Mouse (Mus musculus) heart, embryonic 13.5 days (tissue): ENCODE results near the gene Man1a. TPM values are rescaled to one million over a fixed set of nuclear protein-coding genes. Genes with fewer than 3 reads are reported as not detected.

ENCODE experiments used
- ATAC-seq: fragments of 200-750 bp; cut with Nextera tagmentation; 2 replicates; pipeline ENCODE4 v1.8.0; 2017; ENCODE audit warnings: moderate TSS enrichment; ENCODE audit not compliant: insufficient number of reproducible peaks, low FRiP score, low TSS enrichment; ENCODE audit errors: extremely low read depth
- H3K27ac ChIP-seq: fragments of 300-500 bp; sonication (generic); replicated peaks from 2 replicates; pipeline ENCODE4 v1.5.1; 2015; ENCODE audit warnings: moderate library complexity, mild to moderate bottlenecking, inconsistent platforms
- H3K27me3 ChIP-seq: fragments of 300-500 bp; sonication (generic); replicated peaks from 2 replicates; pipeline ENCODE4 v1.6.1; 2015; ENCODE audit warnings: mild to moderate bottlenecking, inconsistent platforms
- H3K36me3 ChIP-seq: fragments of 300-500 bp; sonication (generic); 2 replicates; pipeline ENCODE4 v1.6.1; 2015; ENCODE audit warnings: mild to moderate bottlenecking, inconsistent platforms
- H3K4me1 ChIP-seq: fragments of 300-500 bp; sonication (generic); 2 replicates; pipeline ENCODE4 v1.6.1; 2015; ENCODE audit warnings: inconsistent platforms
- H3K4me2 ChIP-seq: fragments of 300-500 bp; sonication (generic); 2 replicates; pipeline ENCODE4 v1.6.1; 2015; ENCODE audit warnings: inconsistent platforms, mild to moderate bottlenecking, moderate library complexity
- H3K4me3 ChIP-seq: fragments of 300-500 bp; sonication (generic); 2 replicates; pipeline ENCODE4 v1.5.1; 2015; ENCODE audit warnings: moderate library complexity, mild to moderate bottlenecking, inconsistent platforms
- H3K9ac ChIP-seq: fragments of 300-500 bp; sonication (generic); 2 replicates; pipeline ENCODE4 v1.6.1; 2015; ENCODE audit warnings: inconsistent platforms, mild to moderate bottlenecking, moderate library complexity
- H3K9me3 ChIP-seq: fragments of 300-500 bp; sonication (generic); 2 replicates; pipeline ENCODE4 v1.6.1; 2016; ENCODE audit warnings: inconsistent platforms
- WGBS: fragments of 180-500 bp; shearing (Covaris S2); methylation state at CpG from one replicate; pipeline ENCODE4 v1.1.7; 2015; ENCODE audit warnings: mixed read lengths; 5-methylcytosine and 5-hydroxymethylcytosine counted together
- polyA plus RNA-seq: library from polyadenylated mRNA; unstranded; fragments of >200 nt; fragmentation: Nextera tagmentation; extraction: Ambion mirVana; gene quantifications from 2 replicates; pipeline ENCODE4 v1.2.1, GENCODE M21; 2015

The Man1a gene
- polyA plus RNA-seq, 1 experiment from 2014 or later = 4.2 TPM

- Histone ChIP-seq H3K4me2 (no peak overlapping the region), H3K36me3 (peaks cover 9% of the 10 kb centered on the region), H3K4me3 (no peak overlapping the region), H3K27me3 (no peaks in the 10 kb centered on the region), H3K9ac (no peak overlapping the region), H3K9me3 (no peaks in the 10 kb centered on the region), H3K27ac (no peak overlapping the region), H3K4me1 (no peaks in the 10 kb centered on the region)
- WGBS = 85% methylated on average over 4 of the region's 4 CpGs
- ATAC-seq = no peak
Measured at GRCm38 (mm10) chr10:53913546-53914312, 162.7 kb downstream of the Man1a start.

DNA sequence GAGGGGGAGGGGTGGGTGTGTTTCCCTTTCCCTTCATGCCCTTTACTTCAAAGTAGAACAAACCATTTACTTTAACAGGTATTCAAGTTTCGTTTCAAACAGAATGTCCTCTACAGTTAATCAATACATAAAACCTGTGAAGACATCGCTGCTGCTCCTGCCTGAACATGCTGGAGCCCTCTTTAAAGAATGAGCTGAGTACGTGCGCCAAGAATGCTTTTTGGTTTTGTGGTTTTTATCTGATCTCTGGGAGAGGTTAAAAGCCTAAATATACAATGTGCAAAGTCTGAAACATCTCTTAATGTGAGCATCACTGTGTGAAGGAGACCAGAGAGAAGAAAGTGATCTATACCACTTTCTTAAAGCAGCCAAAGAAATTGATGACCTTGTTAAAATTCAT lies 186.9 kb downstream of the Man1a start:
- WGBS = 72% methylated on average over 4 of the region's 4 CpGs

GRCm38 (mm10) chr10:53888382-53889110 lies 187.9 kb downstream of the Man1a start:
- H3K27me3 ChIP-seq = no peaks in the 10 kb centered on the region
- no peak for ATAC-seq
- H3K4me1 ChIP-seq = no peaks in the 10 kb centered on the region
- H3K9ac ChIP-seq = no peak overlapping the region
- H3K4me3 ChIP-seq = no peak overlapping the region
- 76% methylated on average over 10 of the region's 10 CpGs for WGBS
- H3K4me2 ChIP-seq = no peak overlapping the region
- no peak overlapping the region for H3K27ac ChIP-seq
- H3K36me3 ChIP-seq = no peaks in the 10 kb centered on the region
- H3K9me3 ChIP-seq = no peaks in the 10 kb centered on the region

More for the DNA sequence above, 186.9 kb downstream of the Man1a start:
- no peaks in the 10 kb centered on the region for H3K9me3 ChIP-seq
- H3K4me1 ChIP-seq = no peaks in the 10 kb centered on the region
- no peaks in the 10 kb centered on the region for H3K27me3 ChIP-seq
- no peak overlapping the region for H3K9ac ChIP-seq
- no peak overlapping the region for H3K27ac ChIP-seq
- no peak overlapping the region for H3K4me2 ChIP-seq
- no peak for ATAC-seq
- no peak overlapping the region for H3K4me3 ChIP-seq
- H3K36me3 ChIP-seq = no peaks in the 10 kb centered on the region

DNA sequence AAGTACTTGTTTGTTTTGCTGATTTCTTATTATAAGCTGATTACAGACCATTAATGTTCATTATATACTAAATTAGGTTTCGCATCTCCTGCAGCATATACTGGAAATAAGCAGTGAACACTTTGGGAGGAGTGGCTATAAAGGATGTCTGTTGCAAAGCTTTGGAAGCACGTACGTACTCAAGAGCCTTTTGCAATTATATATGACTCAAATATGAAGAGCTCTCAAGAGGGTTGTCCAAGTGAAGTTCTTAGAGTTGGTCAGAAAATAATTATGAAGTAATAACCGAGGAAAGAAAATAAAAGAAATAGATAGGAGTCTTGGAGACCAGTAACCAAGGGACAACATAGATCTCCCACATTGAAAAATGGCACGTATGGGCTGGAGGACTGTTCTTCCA lies 189.9 kb downstream of the Man1a start:
- no peaks in the 10 kb centered on the region for H3K9me3 ChIP-seq
- no peaks in the 10 kb centered on the region for H3K27me3 ChIP-seq
- 78% methylated on average over 5 of the region's 5 CpGs for WGBS
- H3K36me3 ChIP-seq = no peaks in the 10 kb centered on the region
- H3K4me3 ChIP-seq = no peak overlapping the region
- no peak for ATAC-seq
- no peaks in the 10 kb centered on the region for H3K4me1 ChIP-seq
- no peak overlapping the region for H3K4me2 ChIP-seq
- no peak overlapping the region for H3K9ac ChIP-seq
- H3K27ac ChIP-seq = no peak overlapping the region

DNA sequence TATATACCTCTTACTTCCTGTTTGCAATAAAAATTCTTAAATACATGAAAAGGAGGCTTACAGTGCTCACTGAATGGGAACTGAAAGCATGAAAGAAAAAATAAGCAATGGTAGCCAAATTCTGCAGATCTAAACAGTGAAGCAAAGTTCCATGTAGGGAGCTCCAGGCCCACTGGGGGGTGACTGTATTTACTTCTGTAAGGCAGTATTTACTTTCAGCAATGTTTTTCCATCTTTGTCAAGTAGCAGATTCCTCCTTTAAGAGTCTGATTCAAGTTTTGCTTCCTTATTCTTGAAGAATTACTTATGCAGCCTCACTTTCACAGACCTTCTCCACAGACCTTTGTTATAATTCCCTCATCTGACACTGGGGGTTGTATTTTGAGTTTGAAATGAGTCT lies 195.1 kb downstream of the Man1a start:
- no peak overlapping the region for H3K9ac ChIP-seq
- no peak overlapping the region for H3K4me3 ChIP-seq
- no peaks in the 10 kb centered on the region for H3K4me1 ChIP-seq
- no peak overlapping the region for H3K4me2 ChIP-seq
- no peak overlapping the region for H3K27ac ChIP-seq
- no peak for ATAC-seq
- no peaks in the 10 kb centered on the region for H3K27me3 ChIP-seq
- H3K9me3 ChIP-seq = no peaks in the 10 kb centered on the region
- no peaks in the 10 kb centered on the region for H3K36me3 ChIP-seq

DNA sequence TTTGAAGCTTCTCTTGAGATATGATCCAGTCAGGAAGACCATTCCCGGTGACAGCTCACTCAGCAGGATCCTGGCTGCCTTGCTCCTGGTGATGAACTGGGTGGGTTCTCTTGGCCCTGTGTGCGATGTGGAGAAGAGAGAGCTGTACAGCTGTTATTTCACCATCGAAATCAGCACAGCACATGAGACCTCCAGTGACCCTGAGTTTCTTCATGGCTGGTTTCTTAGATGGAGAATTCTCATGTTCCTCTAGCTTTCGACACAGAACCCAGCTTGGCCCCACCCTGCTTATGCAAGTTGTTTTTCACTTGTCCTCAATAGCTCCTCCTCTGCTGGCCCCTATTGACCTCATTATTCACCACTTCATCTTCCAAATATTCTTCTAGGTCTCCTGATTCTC lies 200.5 kb downstream of the Man1a start:
- H3K4me2 ChIP-seq = no peak overlapping the region
- no peak for ATAC-seq
- H3K4me1 ChIP-seq = no peaks in the 10 kb centered on the region
- no peaks in the 10 kb centered on the region for H3K9me3 ChIP-seq
- H3K27ac ChIP-seq = no peak overlapping the region
- H3K36me3 ChIP-seq = no peaks in the 10 kb centered on the region
- no peak overlapping the region for H3K9ac ChIP-seq
- H3K4me3 ChIP-seq = no peak overlapping the region
- WGBS = 75% methylated on average over 4 of the region's 4 CpGs
- H3K27me3 ChIP-seq = no peaks in the 10 kb centered on the region

GRCm38 (mm10) chr10:53874191-53874590 lies 202.2 kb downstream of the Man1a start:
- Histone ChIP-seq H3K9ac (no peak overlapping the region), H3K9me3 (no peaks in the 10 kb centered on the region), H3K4me3 (no peak overlapping the region), H3K36me3 (no peaks in the 10 kb centered on the region), H3K4me2 (no peak overlapping the region), H3K4me1 (no peaks in the 10 kb centered on the region), H3K27ac (no peak overlapping the region), H3K27me3 (no peaks in the 10 kb centered on the region)
- no peak for ATAC-seq
- WGBS = 73% methylated on average over 3 of the region's 3 CpGs

- Histone ChIP-seq H3K27me3 (no peaks in the 10 kb centered on the region), H3K36me3 (no peaks in the 10 kb centered on the region), H3K4me3 (no peak overlapping the region), H3K9ac (no peak overlapping the region), H3K27ac (no peak overlapping the region), H3K4me1 (0 out of 2 replicates have a peak, but pooled peaks cover 3% of the 10 kb centered on the region), H3K4me2 (no peak overlapping the region), H3K9me3 (no peaks in the 10 kb centered on the region)
- 37% methylated on average over 7 of the region's 7 CpGs for WGBS
- ATAC-seq = no peak
Measured at GRCm38 (mm10) chr10:53863486-53864357, 212.7 kb downstream of the Man1a start.

GRCm38 (mm10) chr10:53859879-53860278 lies 216.5 kb downstream of the Man1a start:
- no peaks in the 10 kb centered on the region for H3K9me3 ChIP-seq

DNA sequence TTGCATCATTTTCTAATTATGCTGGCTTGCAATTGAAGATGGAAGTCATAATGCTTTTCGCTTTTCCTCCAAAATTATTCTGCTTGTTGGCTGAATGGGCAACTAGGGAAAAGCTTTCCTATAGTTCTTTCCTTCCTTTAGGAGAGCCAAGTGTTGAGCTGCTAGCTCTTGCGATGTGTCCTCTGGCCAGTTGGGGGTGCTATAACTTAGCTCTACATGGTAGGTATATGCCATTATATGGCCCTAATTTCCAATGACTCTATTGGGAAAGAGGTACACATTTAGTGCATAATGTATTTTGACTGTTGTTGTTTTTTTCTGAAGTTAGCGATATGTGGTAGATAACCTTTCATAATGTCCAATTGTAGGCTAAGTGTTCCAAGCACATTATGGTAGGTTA lies 217.2 kb downstream of the Man1a start:
- no peak for ATAC-seq
- no peak overlapping the region for H3K4me3 ChIP-seq
- no peak overlapping the region for H3K4me2 ChIP-seq
- H3K4me1 ChIP-seq = 0 out of 2 replicates have a peak, but pooled peaks cover 2% of the 10 kb centered on the region
- WGBS = 78% methylated on average over 3 of the region's 3 CpGs
- H3K9ac ChIP-seq = no peak overlapping the region
- no peaks in the 10 kb centered on the region for H3K36me3 ChIP-seq
- no peaks in the 10 kb centered on the region for H3K27me3 ChIP-seq
- H3K9me3 ChIP-seq = no peaks in the 10 kb centered on the region
- no peak overlapping the region for H3K27ac ChIP-seq

More at GRCm38 (mm10) chr10:53859879-53860278, 216.5 kb downstream of the Man1a start:
- Histone ChIP-seq H3K27ac (no peak overlapping the region), H3K4me3 (no peak overlapping the region), H3K4me1 (0 out of 2 replicates have a peak, but pooled peaks cover 3% of the 10 kb centered on the region), H3K9ac (no peak overlapping the region), H3K27me3 (no peaks in the 10 kb centered on the region), H3K36me3 (no peaks in the 10 kb centered on the region), H3K4me2 (no peak overlapping the region)
- WGBS = 59% methylated on average over 1 of the region's 1 CpGs
- ATAC-seq = no peak
